Comparison of ENCODE assay signal across 10 mouse cellular contexts in the genomic region with DNA sequence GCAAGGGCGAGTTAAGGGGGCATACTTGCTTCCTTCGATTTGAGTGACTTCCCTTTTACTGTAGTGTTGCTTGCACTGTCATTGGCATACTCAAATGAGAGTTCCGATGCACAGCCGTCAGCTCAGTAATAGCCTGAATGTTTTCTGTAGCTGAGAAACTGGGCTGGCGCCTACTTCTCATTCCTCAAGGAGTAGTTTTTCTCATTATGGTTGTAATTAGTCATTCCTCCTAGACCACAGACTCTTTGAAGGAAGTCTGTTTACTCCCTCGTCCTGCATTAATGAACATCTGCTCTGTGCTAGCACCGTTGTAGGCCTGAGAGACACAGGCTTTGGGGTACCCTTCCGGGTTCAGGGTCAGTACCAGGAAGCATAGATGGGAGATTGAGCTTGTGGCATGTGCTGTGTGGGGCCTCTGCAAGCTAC.
A peak's percentile ranks its signal among the peaks of the same experiment; 100 is the strongest.
DNase-seq lines count a peak whose midpoint lies in the region; ATAC-seq lines count a peak whose summit lies in the region.
"Had no signal": no experiment of that assay in that cellular context is flagged by ENCODE, and none has a peak within 500 bp of the region (broad histone marks: within the 10 kb centered on the region; RNA-seq: fewer than 3 reads in every experiment).

No protein-coding gene starts in this region.

- no peak for ATAC-seq in neural tube, embryonic 15.5 days (ENCODE audit: low FRiP score)

- no peak overlapping the region for H3K4me3 ChIP-seq in neural tube, embryonic 15.5 days (replicated peaks)
- H3K4me3 ChIP-seq: heart, embryonic 10.5 days; liver, embryonic 13.5 days had no signal

- no peaks in the 10 kb centered on the region for H3K36me3 ChIP-seq in neural tube, embryonic 15.5 days
- H3K36me3 ChIP-seq: heart, embryonic 10.5 days; liver, embryonic 13.5 days had no signal

- H3K27me3 ChIP-seq in neural tube, embryonic 15.5 days (replicated peaks): no peaks in the 10 kb centered on the region
- H3K27me3 ChIP-seq: liver, embryonic 13.5 days had no signal

- intact Hi-C loops in left cerebral cortex, postnatal 14 days (cut with DNase I): no loop called here
- intact Hi-C loops in heart, postnatal 14 days (cut with DNase I): no loop called here

- no peak overlapping the region for H3K4me2 ChIP-seq in neural tube, embryonic 15.5 days
- H3K4me2 ChIP-seq: liver, embryonic 13.5 days had no signal

- DNase-seq in left cerebral cortex, postnatal 14 days (ENCODE audit: low spot score in 2 of 2): peak; percentile 37 to 61
- no peak for DNase-seq in left cerebral cortex, adult 11 months (ENCODE audit: low spot score)
- DNase-seq in T-cell, adult 2 months (ENCODE audit: low spot score): peak; percentile 19
- DNase-seq in forelimb bud, embryonic 11.5 days (ENCODE audit: low read depth, low spot score): peak; percentile 30
- DNase-seq in lung, postnatal 36 days: no peak
- DNase-seq in heart, postnatal 14 days: no peak
- no peak for DNase-seq in MN1 (ENCODE audit: low spot score)
- DNase-seq: liver, embryonic 13.5 days had no signal

- peak overlapping the region; percentile 46 for H3K27ac ChIP-seq in neural tube, embryonic 15.5 days (replicated peaks)
- H3K27ac ChIP-seq: heart, embryonic 10.5 days; liver, embryonic 13.5 days had no signal

- H3K9me3 ChIP-seq in neural tube, embryonic 15.5 days (replicated peaks): no peaks in the 10 kb centered on the region
- H3K9me3 ChIP-seq: heart, embryonic 10.5 days; liver, embryonic 13.5 days had no signal

- no peak overlapping the region for H3K9ac ChIP-seq in neural tube, embryonic 15.5 days (replicated peaks)
- H3K9ac ChIP-seq: liver, embryonic 13.5 days had no signal

- H3K4me1 ChIP-seq in neural tube, embryonic 15.5 days: peaks cover 51% of the 10 kb centered on the region

- WGBS in neural tube, embryonic 15.5 days: 31% methylated on average over 8 of the region's 8 CpGs

Comparison
In these comparisons a context has a peak if more than half of its experiments do, and no peak if none do; other contexts are left out.
1. DNase-seq: peak in left cerebral cortex, postnatal 14 days (2 of 2), T-cell, adult 2 months (single experiment) and forelimb bud, embryonic 11.5 days (single experiment); none in left cerebral cortex, adult 11 months (single experiment), lung, postnatal 36 days (single experiment), heart, postnatal 14 days (0 of 2) and MN1 (single experiment).